ENCODE assay signal across 21 mouse cellular contexts in genomic region chr1:39961113-39961512, GRCm38 (mm10).
"Had no signal": no experiment of that assay in that cellular context is flagged by ENCODE, and none has a peak within 500 bp of the region (broad histone marks: within the 10 kb centered on the region; RNA-seq: fewer than 3 reads in every experiment).

No protein-coding gene starts in this region.

- ATAC-seq: midbrain, embryonic 15.5 days had no signal

- DNase-seq: kidney, adult 11 months; kidney, adult 8-10 months; kidney, postnatal 10 days; kidney, postnatal 36 days; layer of hippocampus, postnatal 36 days; left cerebral cortex, postnatal 4 days; lung, adult 18-20 months; lung, postnatal 10 days; lung, postnatal 4 days; thymus, adult 2 months; thymus, postnatal 25 days had no signal

- H3K9ac ChIP-seq: kidney, embryonic 15.5 days; limb, embryonic 12.5 days; limb, embryonic 15.5 days; liver, embryonic 14.5 days; lung, embryonic 15.5 days; midbrain, embryonic 15.5 days had no signal

- H3K4me3 ChIP-seq: kidney, embryonic 15.5 days; limb, embryonic 12.5 days; limb, embryonic 15.5 days; lung, embryonic 15.5 days; megakaryocyte, embryonic 14.5 days; midbrain, embryonic 15.5 days; myocyte had no signal

- H3K36me3 ChIP-seq: midbrain, embryonic 15.5 days had no signal

- H3K27me3 ChIP-seq: kidney, embryonic 15.5 days; limb, embryonic 12.5 days; limb, embryonic 15.5 days; lung, embryonic 15.5 days; megakaryocyte, embryonic 14.5 days; midbrain, embryonic 15.5 days had no signal

- H3K4me2 ChIP-seq: kidney, embryonic 15.5 days; limb, embryonic 12.5 days; limb, embryonic 15.5 days; liver, embryonic 11.5 days; lung, embryonic 15.5 days; midbrain, embryonic 11.5 days; midbrain, embryonic 15.5 days had no signal

- H3K9me3 ChIP-seq: kidney, embryonic 15.5 days; limb, embryonic 12.5 days; limb, embryonic 15.5 days; lung, embryonic 15.5 days; megakaryocyte, embryonic 14.5 days; midbrain, embryonic 15.5 days had no signal

- H3K27ac ChIP-seq: limb, embryonic 12.5 days; limb, embryonic 15.5 days; liver, embryonic 14.5 days; lung, embryonic 15.5 days; midbrain, embryonic 15.5 days had no signal
